Mouse (Mus musculus) lung, adult 2 months (tissue): ENCODE data around the gene Nsf.

ENCODE experiments used
- CTCF ChIP-seq: fragments of 200-500 bp; IDR thresholded peaks from 2 replicates; pipeline ENCODE4 v1.5.1; 2011; ENCODE audit warnings: mild to moderate bottlenecking, low read length, control low read depth; ENCODE audit not compliant: insufficient read depth
- POLR2A ChIP-seq: fragments of 200-500 bp; IDR thresholded peaks from 2 replicates; pipeline ENCODE4 v1.6.1; 2011; ENCODE audit warnings: low read depth, mild to moderate bottlenecking, control low read depth, low read length, borderline replicate concordance; ENCODE audit errors: extremely low read depth

DNA sequence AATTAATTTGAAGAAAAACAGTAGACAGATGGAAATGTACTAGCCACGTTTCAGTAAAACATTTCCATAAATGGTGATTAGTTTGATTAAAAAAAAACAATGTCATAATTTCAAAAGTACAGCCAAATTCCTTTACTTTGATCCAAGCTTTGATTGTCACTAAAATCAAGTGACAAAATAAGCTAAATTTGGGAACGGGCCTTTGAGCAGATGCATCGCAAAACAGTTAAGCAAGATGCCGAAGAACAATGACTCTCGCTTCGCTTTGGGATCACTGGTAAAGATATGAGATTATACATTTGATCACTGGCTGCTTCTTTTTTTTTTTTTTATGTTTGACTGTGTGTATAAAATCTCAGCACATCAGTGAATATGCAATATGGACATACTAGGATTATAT is 20.0 kb downstream of the Nsf start:
- TF ChIP-seq POLR2A (no peak), CTCF (no peak)
